Mouse (Mus musculus) 3T3-L1 (cell line): ENCODE results near the gene She.
A peak's percentile ranks its signal among the peaks of the same experiment; 100 is the strongest.

Source experiments
- DNase-seq: peaks from one replicate; pipeline ENCODE4 v3.0.0-alpha.2; 2015; ENCODE audit warnings: low read depth, low spot score

The She gene

DNA sequence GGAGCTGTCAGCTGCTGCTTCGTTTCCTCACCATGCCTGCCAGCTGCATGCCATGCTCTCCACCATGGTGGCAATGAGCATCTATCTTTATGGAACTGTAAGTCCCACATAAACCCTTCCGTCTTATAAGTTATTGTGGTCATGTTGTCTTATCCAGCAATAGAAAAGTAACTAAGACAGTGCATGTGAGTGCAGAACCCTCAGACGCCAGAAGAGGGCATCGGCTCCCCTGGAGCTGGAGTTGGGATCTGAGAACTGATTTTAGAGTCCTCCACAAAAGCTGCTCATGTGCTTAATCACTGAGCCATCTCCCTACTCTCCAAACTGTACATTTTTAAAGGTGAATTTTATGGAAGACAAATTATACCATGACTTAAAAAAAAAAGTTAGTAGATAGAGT, 14.1 kb upstream of the She start:
- DNase-seq: peak; percentile 62

DNA sequence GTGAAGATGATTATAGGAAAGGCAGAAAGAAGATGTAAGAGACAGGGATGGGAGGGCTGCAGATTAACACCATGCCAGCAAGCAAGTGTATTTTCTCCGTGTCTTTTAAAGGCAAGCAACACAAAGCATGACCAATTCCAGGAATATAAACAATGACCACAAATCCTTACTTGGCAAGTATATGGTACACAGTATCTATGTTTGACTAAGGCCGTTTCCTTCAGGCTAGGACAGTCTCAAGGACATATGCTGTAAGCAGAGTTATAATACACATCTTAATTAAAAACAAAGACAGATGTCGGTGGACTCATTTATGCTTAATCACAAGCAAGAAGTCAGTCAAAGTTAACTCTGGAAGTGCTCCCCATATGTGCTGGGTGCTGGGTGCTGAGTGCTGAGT, 12.6 kb upstream of the She start:
- no peak for DNase-seq

DNA sequence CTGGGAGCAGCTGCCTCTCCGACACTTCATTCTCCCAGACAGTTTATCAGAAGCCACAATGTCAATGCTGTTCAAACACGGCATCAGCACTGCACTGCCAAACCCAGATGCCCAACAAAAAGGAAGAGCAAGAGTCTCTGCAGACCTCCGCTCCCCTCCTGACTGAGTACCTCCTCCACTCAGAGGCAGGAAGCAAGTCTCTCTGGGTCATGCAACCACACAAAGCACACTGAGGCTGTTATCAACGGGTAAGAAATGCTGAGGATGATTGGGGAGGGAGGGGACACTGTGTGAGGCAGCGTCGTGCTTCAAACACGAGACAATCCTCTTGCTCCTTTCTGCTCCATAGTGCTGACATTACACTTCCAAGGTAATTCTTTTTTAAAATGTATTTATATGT, 11.3 kb upstream of the She start:
- no peak for DNase-seq

DNA sequence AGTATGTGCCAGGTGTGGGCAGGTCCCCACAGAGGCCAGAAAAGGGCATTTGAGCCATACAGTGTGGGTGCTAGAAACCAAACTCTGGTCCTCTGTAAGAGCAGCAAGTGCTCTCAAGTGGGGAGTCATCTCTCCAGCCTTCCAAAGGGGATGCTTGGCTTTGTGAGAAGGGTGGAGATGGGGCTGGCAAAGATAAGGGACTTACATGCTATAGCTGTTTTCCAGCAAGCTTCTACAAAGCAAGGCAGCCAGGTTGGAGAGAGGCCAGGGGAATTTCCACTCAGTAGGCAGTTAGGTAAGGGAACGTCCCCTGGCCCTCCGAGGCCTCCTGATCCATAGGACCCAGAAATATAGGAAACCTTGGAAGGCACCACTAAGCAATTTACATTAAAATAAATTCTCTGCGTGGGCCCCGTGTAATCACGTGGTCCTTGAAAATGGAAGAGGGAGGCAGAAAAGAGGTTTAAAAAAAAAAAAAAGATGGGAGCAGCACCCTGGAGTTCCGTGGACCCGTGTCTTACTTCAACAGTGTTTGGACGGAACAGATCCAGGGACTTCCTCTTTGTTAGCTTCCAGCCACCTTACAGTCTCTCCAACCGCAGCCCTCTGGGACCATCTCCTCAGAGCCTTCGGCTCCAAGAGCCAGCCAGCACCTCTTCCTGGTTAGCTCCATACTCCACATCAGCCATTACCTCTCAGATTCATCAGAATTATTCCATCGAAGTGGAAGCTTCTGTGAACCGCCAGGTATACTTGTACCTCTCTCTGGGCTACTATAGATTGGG, 10.7 kb upstream of the She start:
- DNase-seq: no peak

DNA sequence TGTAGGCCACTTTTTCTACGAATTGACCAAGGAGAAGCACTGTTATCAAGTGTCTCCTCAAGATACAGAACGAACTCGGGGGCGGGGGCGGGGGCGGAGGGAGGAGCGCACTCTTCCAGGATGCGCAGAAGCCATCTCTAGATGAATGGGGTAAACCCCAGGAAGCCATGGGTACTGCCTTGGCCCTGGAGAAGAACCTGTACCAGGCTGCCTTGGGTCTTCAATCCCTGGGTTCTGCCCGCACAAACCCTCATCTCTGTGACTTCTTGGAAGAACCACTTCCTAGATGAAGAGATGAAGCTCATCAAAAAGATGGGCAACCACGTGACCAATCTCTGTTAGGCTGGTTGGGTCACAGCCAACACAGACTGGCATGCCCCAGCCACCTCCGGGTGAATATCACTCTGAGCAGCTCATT, 10.1 kb upstream of the She start:
- DNase-seq: no peak

DNA sequence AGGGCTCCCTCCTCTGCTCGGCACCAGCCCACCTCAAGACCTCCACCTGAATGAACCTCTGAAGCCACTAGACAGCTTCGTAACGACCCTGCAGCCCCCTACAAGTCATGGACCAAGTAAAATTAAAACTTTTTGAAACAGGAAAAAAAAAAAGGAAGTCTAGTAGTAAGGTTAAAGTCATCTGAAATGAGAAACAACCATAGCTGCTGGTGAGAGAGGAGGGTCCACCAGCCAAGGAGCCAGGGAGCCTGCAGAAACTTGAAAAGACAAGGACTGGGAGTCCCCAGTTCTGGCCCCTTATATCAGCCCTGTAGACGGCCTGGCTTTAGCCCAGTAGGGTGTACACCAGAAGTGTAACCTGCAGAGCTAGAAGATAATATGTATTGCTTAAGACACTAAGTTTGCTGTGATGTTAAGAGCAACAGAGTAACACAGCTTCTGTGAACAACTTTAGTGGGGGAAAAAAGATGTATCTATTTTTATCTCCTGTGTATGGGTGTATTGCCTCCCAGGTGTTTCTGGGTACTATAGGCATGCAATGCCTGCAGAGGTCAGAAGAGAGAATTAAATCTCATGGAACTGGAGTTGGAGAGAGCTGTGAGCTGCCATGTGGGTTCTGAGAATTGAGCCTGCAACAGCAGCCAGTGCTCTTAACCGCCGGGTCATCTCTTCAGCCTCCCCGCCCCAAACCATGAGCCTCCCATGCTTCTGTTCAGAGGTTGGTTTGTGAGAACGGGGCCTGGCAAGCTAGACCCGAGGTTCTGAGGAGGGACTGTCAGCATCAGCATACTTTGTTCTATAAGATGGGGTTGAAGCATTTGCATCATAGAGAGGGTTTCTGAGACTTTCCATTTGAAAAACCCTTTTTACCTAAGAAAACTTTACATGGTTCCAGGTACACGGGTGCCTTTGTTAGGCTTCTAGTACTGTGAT, 9.4 kb upstream of the She start:
- DNase-seq: no peak

DNA sequence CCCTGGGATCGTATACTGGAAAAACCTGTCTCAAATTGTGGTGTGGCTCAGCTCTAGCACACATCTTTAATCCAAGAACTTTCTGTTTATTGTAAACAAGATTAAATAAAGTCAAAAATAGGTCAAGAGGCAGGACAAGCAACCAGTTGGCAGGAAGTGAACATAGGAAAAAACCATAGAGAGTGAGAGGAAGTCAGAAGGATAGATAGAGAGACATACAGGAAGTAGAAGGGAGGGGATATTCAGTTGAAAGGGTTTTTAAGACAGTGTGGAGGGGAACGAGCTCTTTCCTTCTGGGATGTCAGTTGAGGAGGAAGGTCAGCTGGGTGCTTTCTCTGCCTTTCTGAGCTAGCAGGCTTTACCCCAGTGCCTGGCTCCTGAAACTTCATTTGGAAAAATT, 7.6 kb upstream of the She start:
- DNase-seq: no peak

DNA sequence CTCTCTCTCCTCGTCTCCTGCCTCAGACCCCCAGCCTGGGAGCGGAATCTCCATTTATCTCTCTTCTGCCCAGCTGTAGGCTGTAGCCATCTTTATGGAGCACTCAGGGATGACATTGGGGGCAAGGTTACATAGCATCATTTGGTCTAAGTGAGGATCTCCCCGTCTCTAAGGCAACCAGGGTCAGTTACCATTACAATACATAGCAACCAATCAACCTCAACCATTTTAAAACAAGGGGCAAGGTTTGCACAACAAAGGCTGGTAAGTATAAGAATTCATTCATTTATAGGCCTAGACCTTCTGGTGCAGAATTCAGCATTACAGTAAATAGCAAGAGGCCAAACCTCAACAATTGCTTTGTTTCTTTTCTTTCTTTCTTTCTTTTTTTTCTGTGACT, 4.9 kb upstream of the She start:
- no peak for DNase-seq

DNA sequence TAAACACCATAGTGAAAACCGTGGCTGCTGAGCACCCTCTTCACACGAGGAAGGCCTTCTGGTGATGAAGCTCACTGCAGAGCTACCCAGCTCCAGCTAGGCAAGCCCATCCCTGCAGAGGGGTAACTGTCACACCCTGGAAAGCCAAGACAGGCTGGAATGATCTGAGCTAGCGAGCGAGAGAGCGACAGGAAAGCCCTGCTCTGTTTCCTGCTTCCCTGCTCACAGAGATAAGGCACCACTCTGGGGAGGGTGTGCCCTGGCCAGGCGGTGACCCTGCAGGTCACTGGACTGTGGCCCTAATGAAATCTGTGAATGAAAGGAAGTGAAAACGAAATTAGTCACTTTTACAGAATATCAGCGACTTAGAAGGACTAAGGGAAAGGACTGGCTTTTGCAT, 4.2 kb downstream of the She start:
- no peak for DNase-seq

DNA sequence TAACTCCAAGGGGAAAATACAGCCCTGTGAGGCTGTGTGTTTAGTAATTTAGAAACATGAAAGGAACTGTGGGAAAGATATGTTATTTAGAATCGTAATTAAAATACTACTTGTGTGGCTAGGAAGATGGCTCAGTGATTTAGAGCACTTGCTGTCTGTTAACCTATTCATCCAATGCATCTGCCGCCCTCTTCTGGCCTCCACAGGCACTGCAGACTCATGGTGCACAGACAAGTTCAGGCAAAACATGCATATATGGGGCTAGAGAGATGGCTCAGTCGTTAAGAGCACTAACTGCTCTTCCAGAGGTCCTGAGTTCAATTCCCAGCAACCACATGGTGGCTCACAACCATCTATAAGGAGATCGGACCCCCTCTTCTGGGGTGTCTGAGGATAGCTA, 11.1 kb downstream of the She start:
- DNase-seq: peak; percentile 59

DNA sequence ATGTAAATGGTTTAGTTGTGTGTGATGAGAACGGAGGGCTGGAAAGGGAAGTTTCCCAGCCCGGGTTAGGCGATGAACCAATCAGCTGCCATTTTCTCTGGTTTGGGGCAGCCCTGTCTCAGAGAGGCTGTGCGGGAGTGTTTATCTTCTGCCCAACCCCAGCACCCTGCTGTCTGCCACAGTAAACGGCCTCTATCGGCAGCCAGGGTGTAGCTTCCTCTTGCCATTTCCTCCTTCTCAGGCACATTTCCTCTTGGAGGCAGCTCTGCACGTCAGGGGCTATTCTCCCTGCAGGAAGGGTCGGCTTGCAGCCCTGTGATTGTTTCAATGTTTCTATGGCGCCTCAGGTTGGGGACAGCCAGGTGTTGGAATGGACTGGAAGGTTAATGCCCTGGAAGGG, 12.0 kb downstream of the She start:
- no peak for DNase-seq

DNA sequence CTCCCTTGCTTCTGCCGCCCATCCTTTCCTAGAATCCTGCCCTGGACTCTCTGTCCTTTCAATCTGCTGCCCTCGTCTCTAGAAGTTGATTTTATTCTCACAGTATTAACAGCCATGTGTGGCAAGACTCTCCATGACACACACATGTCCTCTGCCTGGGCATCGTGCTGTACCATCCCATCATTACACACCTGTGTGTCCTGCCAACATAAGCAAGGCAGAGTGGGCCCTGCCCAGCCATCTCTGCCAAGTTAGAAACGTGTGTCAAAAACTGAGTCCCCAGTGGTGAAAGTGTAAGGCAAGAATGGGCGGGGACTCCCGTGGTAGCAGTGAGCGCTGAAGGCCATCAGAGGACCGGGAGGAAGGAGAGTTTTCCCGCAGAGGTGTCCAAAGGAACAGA, 14.6 kb downstream of the She start:
- no peak for DNase-seq

DNA sequence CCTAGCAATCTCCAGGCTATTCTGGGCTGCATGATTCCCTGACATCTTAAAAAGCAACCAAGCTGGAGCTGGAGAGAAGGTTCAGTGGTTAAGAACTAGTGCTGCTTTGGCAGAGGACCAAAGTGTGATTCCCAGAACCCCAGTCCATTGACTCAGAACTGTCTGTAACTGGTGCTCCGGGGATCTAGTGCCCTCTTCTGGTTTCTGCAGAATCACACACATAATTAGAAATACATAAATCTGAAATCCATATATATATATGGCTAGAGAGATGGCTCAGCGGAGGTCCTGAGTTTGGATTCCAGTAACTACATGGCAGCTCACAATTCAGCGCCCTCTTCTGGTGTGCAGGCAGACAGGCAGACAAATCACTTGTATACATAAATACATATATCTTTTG, 16.0 kb downstream of the She start:
- peak; percentile 27 for DNase-seq

DNA sequence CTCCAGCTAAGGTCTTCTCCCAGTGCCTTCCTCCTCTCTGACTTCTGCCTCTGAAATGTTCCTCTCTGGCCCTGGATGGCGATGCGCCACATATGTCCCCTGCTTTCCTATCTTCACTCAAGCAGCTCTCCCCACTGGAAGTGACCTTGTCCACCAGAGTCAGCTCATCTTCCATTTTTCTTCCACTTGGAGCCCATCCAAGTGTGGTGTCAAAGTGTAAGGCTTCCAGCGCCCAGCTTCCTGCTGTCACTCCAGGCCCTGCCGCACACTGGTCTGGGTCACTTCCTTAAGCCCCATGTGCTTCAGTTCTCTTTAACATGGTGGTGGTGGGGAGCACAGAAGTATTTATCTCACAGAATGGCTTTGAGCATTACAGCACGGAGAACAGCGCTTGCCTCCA, 16.4 kb downstream of the She start:
- no peak for DNase-seq

DNA sequence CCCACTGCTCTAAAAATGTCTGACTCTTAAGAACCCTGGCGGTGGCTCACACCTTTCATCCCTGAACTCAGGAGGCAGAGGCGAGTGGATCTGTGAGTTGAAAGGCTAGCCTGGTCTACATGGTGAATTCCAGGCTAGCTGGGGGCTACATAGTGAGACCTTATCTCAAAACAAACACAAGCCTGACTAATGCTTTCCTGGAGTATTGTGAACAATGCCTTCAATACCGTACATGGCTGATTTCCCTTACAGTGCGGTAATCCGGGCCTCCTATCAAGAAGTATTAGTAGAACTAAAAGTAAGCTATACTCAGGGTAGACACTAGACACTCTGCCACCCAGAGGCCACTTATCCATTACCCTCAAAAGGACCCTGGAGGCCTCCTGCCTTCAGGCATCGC, 16.9 kb downstream of the She start:
- no peak for DNase-seq

DNA sequence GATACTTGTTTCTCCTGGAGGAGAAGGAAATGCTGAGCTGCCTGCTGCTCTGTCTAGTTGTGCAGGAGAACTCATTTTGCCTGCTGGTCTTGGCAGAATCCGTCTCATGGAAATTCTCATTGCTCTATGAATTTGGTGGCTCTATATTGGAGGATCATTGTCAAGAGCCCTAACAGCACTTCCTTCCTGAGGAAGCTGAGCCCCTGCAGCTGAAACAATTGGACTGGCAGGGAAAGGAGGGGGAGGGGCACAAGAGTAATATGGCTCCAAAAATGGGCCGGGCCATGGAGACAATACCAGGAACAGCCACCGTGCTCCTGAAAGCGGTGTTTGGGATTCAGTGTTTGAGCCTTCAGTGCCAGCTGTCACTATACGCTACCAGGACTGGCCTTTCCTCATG, 22.6 kb downstream of the She start:
- DNase-seq: no peak

DNA sequence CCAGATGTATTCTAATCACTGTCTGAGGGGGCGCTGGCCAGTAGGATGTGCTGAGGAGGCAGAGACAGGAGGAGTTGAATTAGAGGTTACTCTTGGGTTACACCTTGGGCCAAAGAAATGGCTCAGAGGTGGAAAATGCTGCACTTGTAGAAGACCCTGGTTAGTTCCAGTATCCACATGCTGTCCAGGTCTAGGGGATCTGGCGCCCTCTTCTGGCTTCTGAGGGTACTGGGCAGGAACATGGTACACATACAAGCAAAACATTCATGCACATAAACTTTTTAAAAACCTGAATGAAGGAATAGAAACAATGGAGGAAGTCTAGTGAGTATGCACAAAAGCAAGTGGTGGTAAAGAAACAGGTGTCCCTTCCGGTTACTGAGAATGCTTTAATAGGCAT, 26.2 kb downstream of the She start:
- peak; percentile 49 for DNase-seq

DNA sequence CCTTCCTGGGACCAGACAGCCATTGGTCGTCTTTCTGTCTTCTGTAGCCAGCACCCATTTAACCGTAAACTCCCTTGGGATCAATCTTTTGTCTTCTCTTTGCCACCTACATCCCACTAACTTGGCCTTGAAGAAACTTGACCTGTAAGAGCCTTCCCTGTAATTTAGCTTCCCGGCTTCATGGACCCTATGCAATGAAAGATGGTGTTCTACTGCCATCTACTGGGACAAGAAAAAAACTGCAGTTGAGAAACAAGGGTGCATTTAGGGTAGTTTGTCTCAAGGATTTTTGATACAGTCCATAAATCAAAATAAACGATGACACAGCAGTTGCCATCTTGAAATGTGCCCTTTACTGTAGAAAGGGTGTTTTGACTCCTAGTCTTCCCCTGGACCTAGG, 27.0 kb downstream of the She start:
- peak; percentile 86 for DNase-seq

DNA sequence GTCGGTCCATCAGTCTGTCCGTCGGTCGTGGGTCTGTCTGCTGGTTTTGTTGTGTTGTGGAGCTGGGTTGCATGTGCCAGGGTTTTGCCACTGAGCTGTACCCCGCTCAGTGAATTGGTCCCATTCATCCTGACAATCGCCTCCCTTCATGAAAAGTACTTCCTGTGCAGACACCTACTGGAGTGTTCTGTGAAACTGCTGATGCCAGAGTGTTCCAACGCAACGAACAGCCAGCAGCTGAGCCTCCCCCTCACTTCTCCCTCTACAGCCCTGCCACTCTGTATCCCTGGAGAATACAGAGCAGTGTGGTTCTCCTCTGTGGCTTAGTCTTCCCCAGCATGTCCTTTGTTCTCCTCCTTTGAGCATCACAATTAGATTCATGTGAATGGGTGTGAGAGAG, 27.7 kb downstream of the She start:
- DNase-seq: no peak

DNA sequence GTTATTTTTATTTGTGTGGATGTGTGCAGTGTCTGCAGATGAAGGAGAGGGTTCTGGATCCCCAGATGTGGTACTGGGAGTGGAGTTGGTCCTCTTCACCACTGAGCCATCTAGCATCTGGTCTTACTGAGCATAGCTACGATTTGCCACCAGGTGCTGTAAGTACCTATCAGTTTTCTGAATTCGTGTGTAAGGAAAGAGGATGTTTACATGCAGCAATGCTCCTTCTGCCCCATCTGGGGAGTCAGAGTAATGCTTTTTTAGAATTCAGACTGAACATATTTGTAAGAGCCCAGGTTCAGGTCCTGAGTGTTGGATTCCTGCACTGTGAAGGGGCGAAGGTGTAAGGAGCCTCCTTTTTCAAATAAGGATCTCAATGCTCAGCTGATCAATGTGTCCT, 28.8 kb downstream of the She start:
- DNase-seq: peak; percentile 47

DNA sequence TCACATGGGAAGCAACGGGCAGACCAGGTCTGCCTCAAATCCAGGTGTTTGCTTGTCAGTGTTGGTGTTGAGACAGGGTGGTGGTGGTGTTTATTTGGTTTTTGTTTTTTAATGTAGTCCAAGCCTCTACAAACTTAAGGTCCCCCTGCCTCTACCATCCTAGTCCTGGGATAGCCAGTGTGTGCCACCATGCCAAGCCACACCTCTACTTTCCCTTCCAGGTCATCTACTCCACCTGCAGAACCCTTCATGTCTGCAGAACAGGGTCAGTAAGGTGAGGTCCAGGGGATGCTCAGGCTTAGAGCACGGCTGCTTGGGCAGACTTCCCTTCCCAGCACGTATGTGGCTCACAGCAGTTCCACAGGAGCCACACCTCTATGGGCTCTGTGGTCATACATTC, 29.2 kb downstream of the She start:
- DNase-seq: no peak

DNA sequence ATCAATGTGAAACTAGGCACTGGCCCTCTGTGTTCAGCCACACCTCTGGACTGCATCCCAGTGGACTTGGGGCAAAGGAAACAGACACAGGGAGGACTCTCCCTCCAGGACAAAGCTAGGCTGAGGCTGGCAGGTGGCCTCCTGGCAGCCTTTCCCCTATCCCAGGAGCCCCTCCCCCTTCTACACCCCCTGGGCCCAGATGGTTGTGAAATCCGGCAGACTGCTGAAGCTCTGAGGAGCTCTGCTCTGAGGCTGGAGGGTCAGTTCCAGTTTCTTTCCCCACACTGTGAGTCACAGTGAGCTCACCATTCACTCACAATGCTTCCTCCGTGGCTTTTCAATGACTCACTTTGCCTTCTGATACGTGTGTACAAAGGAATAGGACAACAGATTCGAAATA, 29.9 kb downstream of the She start:
- peak; percentile 99 for DNase-seq

DNA sequence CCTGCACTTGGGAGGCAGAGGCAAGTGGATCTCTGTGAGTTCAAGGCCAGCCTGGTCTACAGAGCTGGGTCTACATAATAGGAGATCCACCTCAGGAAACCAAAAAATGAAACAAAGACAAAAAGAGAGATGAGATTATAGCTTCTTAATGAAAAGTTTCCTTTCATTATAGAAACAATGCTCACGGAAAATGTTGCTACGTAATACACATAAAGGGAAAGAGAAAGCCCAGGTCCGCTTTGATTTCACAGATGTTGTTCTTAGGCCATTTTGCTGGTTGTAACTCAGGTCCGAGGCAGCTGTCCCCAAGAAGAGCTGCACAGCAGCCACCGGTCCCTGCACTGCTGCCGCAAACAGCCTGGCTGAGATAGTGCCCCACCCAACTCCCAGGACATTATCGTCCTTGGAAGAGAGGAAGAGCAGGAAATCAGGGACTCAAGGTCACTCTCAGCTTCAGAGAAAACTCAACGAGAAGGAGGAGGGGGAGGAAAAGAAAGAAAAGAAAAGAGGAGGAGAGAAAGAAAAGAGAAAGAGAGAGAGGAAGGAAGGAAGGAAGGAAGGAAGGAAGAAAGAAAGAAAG, 31.1 kb downstream of the She start:
- DNase-seq: no peak
